ENCODE assay signal across 8 mouse cellular contexts in genomic region chr3:57576056-57576824, GRCm38 (mm10). TPM values are rescaled to one million over a fixed set of nuclear protein-coding genes. Genes with fewer than 3 reads are reported as not detected.
DNase-seq lines count a peak whose midpoint lies in the region; ATAC-seq lines count a peak whose summit lies in the region.

No protein-coding gene starts in this region.

- H3K9ac ChIP-seq in limb, embryonic 11.5 days (ENCODE audit: low read length), result peak overlapping the region; percentile 78
- peak overlapping the region; percentile 72 for H3K9ac ChIP-seq in midbrain, embryonic 13.5 days (replicated peaks)

- WGBS in hindbrain, embryonic 10.5 days, result under 1% methylated on average over 35 of the region's 35 CpGs
- WGBS in limb, embryonic 11.5 days, result 1% methylated on average over 35 of the region's 35 CpGs
- under 1% methylated on average over 35 of the region's 35 CpGs for WGBS in midbrain, embryonic 13.5 days

- peak overlapping the region; percentile 94 for H3K27ac ChIP-seq in hindbrain, embryonic 10.5 days
- H3K27ac ChIP-seq in limb, embryonic 11.5 days (replicated peaks; ENCODE audit: low read depth, low read length), result peak overlapping the region; percentile 62; the same call in 1 of the 2 replicates
- peak overlapping the region; percentile 65 for H3K27ac ChIP-seq in midbrain, embryonic 13.5 days

- H3K4me1 ChIP-seq in hindbrain, embryonic 10.5 days (replicated peaks), result peaks cover 37% of the 10 kb centered on the region
- H3K4me1 ChIP-seq in limb, embryonic 11.5 days (ENCODE audit: control insufficient read depth, insufficient read depth, low read length), result peaks cover 5% of the 10 kb centered on the region; the same call in 1 of the 2 replicates
- peaks cover 13% of the 10 kb centered on the region for H3K4me1 ChIP-seq in midbrain, embryonic 13.5 days (replicated peaks)

- ATAC-seq in limb, embryonic 11.5 days (ENCODE audit: insufficient number of reproducible peaks, low FRiP score, low TSS enrichment, low read depth), result peak; percentile 72
- ATAC-seq in midbrain, embryonic 13.5 days, result peak; percentile 71

- peak overlapping the region; percentile 85 for H3K4me3 ChIP-seq in hindbrain, embryonic 10.5 days
- peak overlapping the region; percentile 76 for H3K4me3 ChIP-seq in limb, embryonic 11.5 days (ENCODE audit: low read depth, low read length)
- peak overlapping the region; percentile 76 for H3K4me3 ChIP-seq in midbrain, embryonic 13.5 days (replicated peaks)

- peak; percentile 3 for DNase-seq in cerebellum, adult 9-11 months
- DNase-seq in cerebellum, adult 11-12 months, result no peak
- DNase-seq in adrenal gland, postnatal 36 days, result peak; percentile 74 to 76
- peak; percentile 68 for DNase-seq in forelimb bud, embryonic 11.5 days (ENCODE audit: low read depth, low spot score)
- DNase-seq in hindbrain, embryonic 10.5 days (ENCODE audit: low spot score), result peak; percentile 81
- DNase-seq in limb, embryonic 11.5 days (ENCODE audit: low spot score), result peak; percentile 79
- DNase-seq in testis, postnatal 10 days (ENCODE audit: low spot score), result peak; percentile 78

- no peaks in the 10 kb centered on the region for H3K27me3 ChIP-seq in hindbrain, embryonic 10.5 days (ENCODE audit: insufficient read depth, poor library complexity, severe bottlenecking)
- no peaks in the 10 kb centered on the region for H3K27me3 ChIP-seq in limb, embryonic 11.5 days (ENCODE audit: control insufficient read depth, insufficient read depth, low read length)
- H3K27me3 ChIP-seq in midbrain, embryonic 13.5 days, result peaks cover 4% of the 10 kb centered on the region; the same call in 1 of the 2 replicates

- H3K9me3 ChIP-seq in hindbrain, embryonic 10.5 days, result no peaks in the 10 kb centered on the region
- no peaks in the 10 kb centered on the region for H3K9me3 ChIP-seq in limb, embryonic 11.5 days (ENCODE audit: control insufficient read depth, low read length)
- H3K9me3 ChIP-seq in midbrain, embryonic 13.5 days, result no peaks in the 10 kb centered on the region

- peaks cover 7% of the 10 kb centered on the region; the same call in 1 of the 2 replicates for H3K36me3 ChIP-seq in hindbrain, embryonic 10.5 days
- no peaks in the 10 kb centered on the region for H3K36me3 ChIP-seq in limb, embryonic 11.5 days (ENCODE audit: control insufficient read depth, insufficient read depth, low read length)
- H3K36me3 ChIP-seq in midbrain, embryonic 13.5 days, result no peaks in the 10 kb centered on the region

- peak overlapping the region; percentile 92 for H3K4me2 ChIP-seq in limb, embryonic 11.5 days (ENCODE audit: low read depth, severe bottlenecking)
- H3K4me2 ChIP-seq in midbrain, embryonic 13.5 days (replicated peaks), result peak overlapping the region; percentile 98

RNA-seq across cellular contexts. Expression of gene Wwtr1, which starts 0.5 kb away (rescaled TPM):
- 10 to 100 TPM; 42.9 to 48.9 TPM for total RNA-seq in adrenal gland, postnatal 36 days (2021)
- 10.6 and 12.0 TPM in 2 replicates for polyA plus RNA-seq in hindbrain, embryonic 10.5 days (2016; fragmentation: Nextera tagmentation; extraction: Ambion mirVana)
- polyA plus RNA-seq in limb, embryonic 11.5 days (2014; fragmentation: Nextera tagmentation; extraction: Ambion mirVana), result 11.2 and 12.0 TPM in 2 replicates
- 7.8 and 8.1 TPM in 2 replicates for polyA plus RNA-seq in midbrain, embryonic 13.5 days (2015; fragmentation: Nextera tagmentation; extraction: Ambion mirVana)
